Mouse (Mus musculus): ENCODE data around the gene Rsrc1. TPM values are rescaled to one million over a fixed set of nuclear protein-coding genes. Genes with fewer than 3 reads are reported as not detected.

The Rsrc1 gene
- polyA plus RNA-seq (2011; ENCODE audit: insufficient read depth, insufficient read length, low read depth, missing spikeins): 57.4 and 57.8 TPM in 2 replicates

- Histone ChIP-seq H3K9ac (ENCODE audit: low read depth, poor library complexity, severe bottlenecking) (peak within 1 kb of the TSS; percentile 57), H3K9me3 (replicated peaks; ENCODE audit: control insufficient read depth, insufficient read depth, low read length, poor library complexity, severe bottlenecking) (no peaks in the 10 kb centered on the region), H3K4me3 (ENCODE audit: low read depth, low read length) (peak within 1 kb of the TSS; percentile 53), H3K27ac (ENCODE audit: insufficient read depth, low read length) (no peak within 1 kb of the TSS), H3K27me3 (ENCODE audit: control insufficient read depth, insufficient read depth, low read length, poor library complexity, severe bottlenecking) (peaks cover 44% of the 10 kb centered on the region), H3K4me1 (ENCODE audit: control insufficient read depth, insufficient read depth, low read length) (no peaks in the 10 kb centered on the region), H3K36me3 (ENCODE audit: control insufficient read depth, insufficient read depth, low read length, poor library complexity, severe bottlenecking) (no peaks in the 10 kb centered on the region)
- TF ChIP-seq POLR2A (IDR thresholded peaks at IDR 0.05; ENCODE audit: insufficient read depth, low read length) (no peak), EP300 (IDR thresholded peaks at IDR 0.05; ENCODE audit: insufficient read depth, low read depth, low read length) (no peak), CTCF (IDR thresholded peaks at IDR 0.05; ENCODE audit: low read depth, low read length) (no peak)
Measured at GRCm38 (mm10) chr3:66981101-66981661, at the start of gene Rsrc1. Gene Rsrc1, plus strand, starts transcription at chr3:66981390.

- TF ChIP-seq CTCF (IDR thresholded peaks at IDR 0.05; ENCODE audit: low read depth, low read length) (no peak), POLR2A (IDR thresholded peaks at IDR 0.05; ENCODE audit: insufficient read depth, low read length) (no peak), EP300 (IDR thresholded peaks at IDR 0.05; ENCODE audit: insufficient read depth, low read depth, low read length) (no peak)
- no peaks in the 10 kb centered on the region; the same call in 1 of the 2 replicates for H3K27me3 ChIP-seq (ENCODE audit: control insufficient read depth, insufficient read depth, low read length, poor library complexity, severe bottlenecking)
- no peaks in the 10 kb centered on the region for H3K4me1 ChIP-seq (ENCODE audit: control insufficient read depth, insufficient read depth, low read length)
- no peaks in the 10 kb centered on the region for H3K9me3 ChIP-seq (replicated peaks; ENCODE audit: control insufficient read depth, insufficient read depth, low read length, poor library complexity, severe bottlenecking)
- H3K36me3 ChIP-seq (ENCODE audit: control insufficient read depth, insufficient read depth, low read length, poor library complexity, severe bottlenecking): no peaks in the 10 kb centered on the region
- H3K27ac ChIP-seq (ENCODE audit: insufficient read depth, low read length): no peak overlapping the region
- no peak overlapping the region for H3K9ac ChIP-seq (ENCODE audit: low read depth, poor library complexity, severe bottlenecking)
- no peak overlapping the region for H3K4me3 ChIP-seq (ENCODE audit: low read depth, low read length)
Measured at GRCm38 (mm10) chr3:66939675-66940074, 41.5 kb upstream of the Rsrc1 start.

GRCm38 (mm10) chr3:66955126-66955525 lies 26.1 kb upstream of the Rsrc1 start:
- Histone ChIP-seq H3K4me1 (ENCODE audit: control insufficient read depth, insufficient read depth, low read length) (no peaks in the 10 kb centered on the region), H3K4me3 (ENCODE audit: low read depth, low read length) (no peak overlapping the region), H3K27me3 (ENCODE audit: control insufficient read depth, insufficient read depth, low read length, poor library complexity, severe bottlenecking) (no peaks in the 10 kb centered on the region), H3K9me3 (replicated peaks; ENCODE audit: control insufficient read depth, insufficient read depth, low read length, poor library complexity, severe bottlenecking) (no peaks in the 10 kb centered on the region), H3K9ac (ENCODE audit: low read depth, poor library complexity, severe bottlenecking) (no peak overlapping the region), H3K36me3 (ENCODE audit: control insufficient read depth, insufficient read depth, low read length, poor library complexity, severe bottlenecking) (no peaks in the 10 kb centered on the region), H3K27ac (ENCODE audit: insufficient read depth, low read length) (no peak overlapping the region)
- no peak for TF ChIP-seq EP300 (IDR thresholded peaks at IDR 0.05; ENCODE audit: insufficient read depth, low read depth, low read length)
- TF ChIP-seq POLR2A (IDR thresholded peaks at IDR 0.05; ENCODE audit: insufficient read depth, low read length): no peak
- peak; percentile 13 for TF ChIP-seq CTCF (IDR thresholded peaks at IDR 0.05; ENCODE audit: low read depth, low read length)

- Histone ChIP-seq H3K9ac (ENCODE audit: low read depth, poor library complexity, severe bottlenecking) (no peak overlapping the region), H3K27me3 (ENCODE audit: control insufficient read depth, insufficient read depth, low read length, poor library complexity, severe bottlenecking) (no peaks in the 10 kb centered on the region), H3K4me3 (ENCODE audit: low read depth, low read length) (no peak overlapping the region), H3K4me1 (ENCODE audit: control insufficient read depth, insufficient read depth, low read length) (no peaks in the 10 kb centered on the region), H3K36me3 (ENCODE audit: control insufficient read depth, insufficient read depth, low read length, poor library complexity, severe bottlenecking) (no peaks in the 10 kb centered on the region), H3K27ac (ENCODE audit: insufficient read depth, low read length) (no peak overlapping the region), H3K9me3 (replicated peaks; ENCODE audit: control insufficient read depth, insufficient read depth, low read length, poor library complexity, severe bottlenecking) (no peaks in the 10 kb centered on the region)
- TF ChIP-seq POLR2A (IDR thresholded peaks at IDR 0.05; ENCODE audit: insufficient read depth, low read length): no peak
- TF ChIP-seq EP300 (IDR thresholded peaks at IDR 0.05; ENCODE audit: insufficient read depth, low read depth, low read length): no peak
- no peak for TF ChIP-seq CTCF (IDR thresholded peaks at IDR 0.05; ENCODE audit: low read depth, low read length)
Measured at GRCm38 (mm10) chr3:66959972-66960371, 21.2 kb upstream of the Rsrc1 start.

- no peak overlapping the region for H3K9ac ChIP-seq (ENCODE audit: low read depth, poor library complexity, severe bottlenecking)
- TF ChIP-seq CTCF (IDR thresholded peaks at IDR 0.05; ENCODE audit: low read depth, low read length) (no peak), POLR2A (IDR thresholded peaks at IDR 0.05; ENCODE audit: insufficient read depth, low read length) (no peak), EP300 (IDR thresholded peaks at IDR 0.05; ENCODE audit: insufficient read depth, low read depth, low read length) (no peak)
- no peaks in the 10 kb centered on the region for H3K4me1 ChIP-seq (ENCODE audit: control insufficient read depth, insufficient read depth, low read length)
- H3K4me3 ChIP-seq (ENCODE audit: low read depth, low read length): no peak overlapping the region
- no peaks in the 10 kb centered on the region for H3K36me3 ChIP-seq (ENCODE audit: control insufficient read depth, insufficient read depth, low read length, poor library complexity, severe bottlenecking)
- H3K9me3 ChIP-seq (replicated peaks; ENCODE audit: control insufficient read depth, insufficient read depth, low read length, poor library complexity, severe bottlenecking): no peaks in the 10 kb centered on the region
- H3K27me3 ChIP-seq (ENCODE audit: control insufficient read depth, insufficient read depth, low read length, poor library complexity, severe bottlenecking): no peaks in the 10 kb centered on the region
- H3K27ac ChIP-seq (ENCODE audit: insufficient read depth, low read length): no peak overlapping the region
Measured at GRCm38 (mm10) chr3:66964884-66965283, 16.3 kb upstream of the Rsrc1 start.

- H3K27me3 ChIP-seq (ENCODE audit: control insufficient read depth, insufficient read depth, low read length, poor library complexity, severe bottlenecking): peaks cover 10% of the 10 kb centered on the region
- no peaks in the 10 kb centered on the region for H3K36me3 ChIP-seq (ENCODE audit: control insufficient read depth, insufficient read depth, low read length, poor library complexity, severe bottlenecking)
- H3K9ac ChIP-seq (ENCODE audit: low read depth, poor library complexity, severe bottlenecking): no peak overlapping the region
- TF ChIP-seq EP300 (IDR thresholded peaks at IDR 0.05; ENCODE audit: insufficient read depth, low read depth, low read length) (no peak), CTCF (IDR thresholded peaks at IDR 0.05; ENCODE audit: low read depth, low read length) (no peak), POLR2A (IDR thresholded peaks at IDR 0.05; ENCODE audit: insufficient read depth, low read length) (no peak)
- H3K27ac ChIP-seq (ENCODE audit: insufficient read depth, low read length): no peak overlapping the region
- H3K4me1 ChIP-seq (ENCODE audit: control insufficient read depth, insufficient read depth, low read length): no peaks in the 10 kb centered on the region
- no peak overlapping the region for H3K4me3 ChIP-seq (ENCODE audit: low read depth, low read length)
- H3K9me3 ChIP-seq (replicated peaks; ENCODE audit: control insufficient read depth, insufficient read depth, low read length, poor library complexity, severe bottlenecking): no peaks in the 10 kb centered on the region
Measured at GRCm38 (mm10) chr3:66967508-66967907, 13.7 kb upstream of the Rsrc1 start.
